Mouse (Mus musculus): Measurements from ENCODE around the gene Plxnc1. TPM values are rescaled to one million over a fixed set of nuclear protein-coding genes. Genes with fewer than 3 reads are reported as not detected.
A peak's percentile ranks its signal among the peaks of the same experiment; 100 is the strongest.

Gene Plxnc1
- polyA plus RNA-seq, 1 experiment from 2014 or later = 6.7 TPM

GRCm38 (mm10) chr10:94800677-94801354 is 143.8 kb downstream of the Plxnc1 start:
- Histone ChIP-seq H3K36me3 (peaks cover 3% of the 10 kb centered on the region), H3K4me1 (replicated peaks) (peaks cover 39% of the 10 kb centered on the region), H3K4me2 (no peak overlapping the region), H3K27me3 (replicated peaks) (no peaks in the 10 kb centered on the region), H3K9me3 (replicated peaks) (no peaks in the 10 kb centered on the region), H3K27ac (ENCODE audit: poor library complexity, severe bottlenecking) (peak overlapping the region; percentile 3; the same call in 1 of the 2 replicates), H3K4me3 (no peak overlapping the region), H3K9ac (no peak overlapping the region)
- ATAC-seq (ENCODE audit: insufficient number of reproducible peaks, low FRiP score) = peak; percentile 81
- 45% methylated on average over 7 of the region's 7 CpGs for WGBS

DNA sequence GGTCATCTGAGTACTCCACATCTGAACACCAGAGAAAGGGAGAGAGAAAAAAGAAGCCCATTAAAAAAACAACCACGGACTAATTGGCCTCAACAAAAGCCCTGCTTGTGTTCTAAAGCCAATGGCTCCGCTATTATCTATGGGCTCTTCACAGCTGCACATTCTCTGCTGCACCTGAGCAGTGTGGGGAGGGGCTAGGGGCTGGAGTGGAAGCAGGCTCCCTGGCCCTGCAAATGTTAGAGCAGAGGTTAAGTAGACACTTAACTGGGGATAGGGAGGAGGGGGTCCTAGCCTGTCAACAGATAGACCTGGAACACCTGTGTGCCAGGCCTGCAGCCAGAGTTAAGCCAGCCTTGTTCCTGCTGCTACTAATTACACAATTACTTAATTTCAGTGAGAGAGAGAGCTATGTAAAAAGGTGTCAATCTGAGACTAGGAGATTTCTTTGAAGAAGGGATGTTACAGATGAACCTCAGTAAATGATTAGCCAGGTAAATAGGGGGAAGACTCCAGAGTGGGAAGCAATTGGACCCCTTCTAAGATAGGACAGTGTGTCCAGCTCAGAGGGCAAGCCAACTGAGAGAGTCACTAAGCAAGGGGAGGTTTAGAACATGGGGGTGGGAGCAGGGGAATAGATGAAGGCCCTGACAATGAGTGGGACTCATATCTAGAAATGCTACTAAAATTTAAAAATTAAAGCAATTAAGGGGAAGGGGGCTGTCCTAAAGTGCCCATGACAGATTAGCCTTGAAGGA is 145.0 kb downstream of the Plxnc1 start:
- Histone ChIP-seq H3K36me3 (peaks cover 9% of the 10 kb centered on the region), H3K9ac (no peak overlapping the region), H3K27me3 (replicated peaks) (no peaks in the 10 kb centered on the region), H3K27ac (ENCODE audit: poor library complexity, severe bottlenecking) (no peak overlapping the region; the same call in 1 of the 2 replicates), H3K4me1 (replicated peaks) (peaks cover 39% of the 10 kb centered on the region), H3K9me3 (replicated peaks) (no peaks in the 10 kb centered on the region), H3K4me2 (no peak overlapping the region), H3K4me3 (no peak overlapping the region)
- 33% methylated on average over 2 of the region's 2 CpGs for WGBS
- ATAC-seq (ENCODE audit: insufficient number of reproducible peaks, low FRiP score) = no peak

- H3K9ac ChIP-seq = no peak overlapping the region
- no peak for ATAC-seq (ENCODE audit: insufficient number of reproducible peaks, low FRiP score)
- no peak overlapping the region for H3K27ac ChIP-seq (ENCODE audit: poor library complexity, severe bottlenecking)
- peaks cover 17% of the 10 kb centered on the region for H3K36me3 ChIP-seq
- no peaks in the 10 kb centered on the region for H3K9me3 ChIP-seq (replicated peaks)
- H3K4me2 ChIP-seq = no peak overlapping the region
- no peak overlapping the region for H3K4me3 ChIP-seq
- 36% methylated on average over 5 of the region's 5 CpGs for WGBS
- H3K4me1 ChIP-seq (replicated peaks) = peaks cover 34% of the 10 kb centered on the region
- H3K27me3 ChIP-seq (replicated peaks) = no peaks in the 10 kb centered on the region
Observed at GRCm38 (mm10) chr10:94798128-94798527, 146.5 kb downstream of the Plxnc1 start.

- H3K27me3 ChIP-seq (replicated peaks) = no peaks in the 10 kb centered on the region
- ATAC-seq (ENCODE audit: insufficient number of reproducible peaks, low FRiP score) = no peak
- peaks cover 31% of the 10 kb centered on the region for H3K36me3 ChIP-seq
- no peak overlapping the region for H3K4me2 ChIP-seq
- 93% methylated on average over 5 of the region's 5 CpGs for WGBS
- H3K9me3 ChIP-seq (replicated peaks) = no peaks in the 10 kb centered on the region
- no peak overlapping the region for H3K4me3 ChIP-seq
- no peak overlapping the region for H3K27ac ChIP-seq (ENCODE audit: poor library complexity, severe bottlenecking)
- peaks cover 14% of the 10 kb centered on the region for H3K4me1 ChIP-seq (replicated peaks)
- no peak overlapping the region for H3K9ac ChIP-seq
Observed at GRCm38 (mm10) chr10:94794666-94795244, 149.9 kb downstream of the Plxnc1 start.

DNA sequence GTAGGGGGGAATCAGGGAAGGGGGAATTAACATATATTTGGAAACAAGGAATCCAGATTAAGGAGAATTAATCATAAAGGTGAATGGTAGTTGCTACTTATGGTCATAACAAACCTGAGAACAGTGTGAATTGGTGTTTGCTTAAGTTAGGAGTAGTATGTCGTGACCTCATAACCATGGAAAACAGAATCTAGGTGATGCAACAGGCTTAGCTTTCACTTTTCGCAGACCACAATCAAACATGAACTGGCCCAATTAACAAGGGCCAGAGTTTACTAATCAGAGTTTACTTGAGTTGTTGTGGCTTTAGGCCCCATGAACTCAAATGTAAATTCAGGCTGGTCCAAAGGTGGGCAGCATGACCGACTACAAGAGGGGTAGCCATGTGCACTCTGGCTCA is 150.7 kb downstream of the Plxnc1 start:
- WGBS = 96% methylated on average over 3 of the region's 3 CpGs
- no peak overlapping the region for H3K4me3 ChIP-seq
- no peak overlapping the region for H3K27ac ChIP-seq (ENCODE audit: poor library complexity, severe bottlenecking)
- no peaks in the 10 kb centered on the region for H3K27me3 ChIP-seq (replicated peaks)
- H3K36me3 ChIP-seq = peaks cover 31% of the 10 kb centered on the region
- no peak overlapping the region for H3K4me2 ChIP-seq
- H3K4me1 ChIP-seq (replicated peaks) = peaks cover 13% of the 10 kb centered on the region
- ATAC-seq (ENCODE audit: insufficient number of reproducible peaks, low FRiP score) = no peak
- H3K9me3 ChIP-seq (replicated peaks) = no peaks in the 10 kb centered on the region
- no peak overlapping the region for H3K9ac ChIP-seq

DNA sequence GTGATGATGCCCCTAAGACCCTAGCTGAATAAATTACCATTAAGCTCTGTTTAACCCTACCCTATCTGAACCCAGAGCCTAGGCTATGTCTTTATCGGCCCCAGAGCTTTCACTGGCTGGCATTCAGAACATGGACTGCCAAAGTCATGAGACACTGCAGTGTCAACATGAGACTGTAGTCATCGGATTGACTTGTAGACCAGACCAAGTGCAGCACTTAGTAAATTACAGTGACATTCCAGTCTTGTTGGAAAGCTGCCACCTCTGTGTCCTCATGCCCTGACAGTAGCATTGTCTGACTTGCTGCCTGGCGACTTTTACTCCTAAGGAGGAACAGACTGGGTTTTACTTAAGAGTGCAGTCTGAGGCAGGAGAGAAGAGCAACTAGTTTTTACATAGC is 155.4 kb downstream of the Plxnc1 start:
- 26% methylated on average over 3 of the region's 3 CpGs for WGBS
- no peak overlapping the region for H3K4me3 ChIP-seq
- H3K9ac ChIP-seq = no peak overlapping the region
- H3K4me1 ChIP-seq (replicated peaks) = peaks cover 4% of the 10 kb centered on the region; the same call in 1 of the 2 replicates
- peak; percentile 77 for ATAC-seq (ENCODE audit: insufficient number of reproducible peaks, low FRiP score)
- H3K9me3 ChIP-seq (replicated peaks) = no peaks in the 10 kb centered on the region
- H3K4me2 ChIP-seq = no peak overlapping the region
- H3K27ac ChIP-seq (ENCODE audit: poor library complexity, severe bottlenecking) = peak overlapping the region; percentile 25; the same call in 1 of the 2 replicates
- peaks cover 25% of the 10 kb centered on the region for H3K36me3 ChIP-seq
- H3K27me3 ChIP-seq (replicated peaks) = no peaks in the 10 kb centered on the region

DNA sequence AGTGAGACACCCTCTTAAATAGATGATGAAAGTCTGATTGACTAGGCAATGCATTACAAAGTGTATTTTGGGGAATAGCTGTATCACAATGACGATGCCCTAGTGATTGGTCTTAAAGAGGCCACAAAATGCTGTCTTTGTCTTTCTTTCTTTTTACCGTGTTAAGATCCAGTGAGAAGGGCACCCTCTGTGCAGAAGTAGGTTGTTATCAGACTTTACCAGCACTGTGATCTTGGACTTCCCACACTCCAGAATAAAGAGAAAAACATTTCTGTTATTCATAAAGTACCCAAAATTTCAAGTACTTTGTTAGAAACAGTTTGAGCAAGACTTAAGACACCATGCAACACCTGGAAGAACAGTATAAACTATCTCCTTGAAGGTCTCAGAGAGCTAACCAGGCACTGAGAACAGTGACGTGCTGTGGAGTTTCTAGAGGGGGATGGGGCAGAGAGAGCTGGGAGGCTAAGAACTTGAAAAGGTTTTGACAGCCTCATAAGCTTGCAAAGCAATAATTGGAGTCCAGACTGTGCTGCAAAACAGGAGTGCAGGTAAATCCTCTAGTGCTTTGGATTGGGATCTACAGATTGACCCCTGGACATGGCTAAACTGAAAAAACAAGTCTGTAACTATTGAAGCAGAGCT is 163.9 kb downstream of the Plxnc1 start:
- no peak overlapping the region for H3K4me3 ChIP-seq
- H3K27me3 ChIP-seq (replicated peaks) = no peaks in the 10 kb centered on the region
- no peak for ATAC-seq (ENCODE audit: insufficient number of reproducible peaks, low FRiP score)
- H3K9me3 ChIP-seq (replicated peaks) = no peaks in the 10 kb centered on the region
- H3K36me3 ChIP-seq = peaks cover 8% of the 10 kb centered on the region
- H3K27ac ChIP-seq (ENCODE audit: poor library complexity, severe bottlenecking) = no peak overlapping the region
- H3K9ac ChIP-seq = no peak overlapping the region
- 75% methylated on average over 3 of the region's 3 CpGs for WGBS
- H3K4me1 ChIP-seq (replicated peaks) = no peaks in the 10 kb centered on the region
- no peak overlapping the region for H3K4me2 ChIP-seq

DNA sequence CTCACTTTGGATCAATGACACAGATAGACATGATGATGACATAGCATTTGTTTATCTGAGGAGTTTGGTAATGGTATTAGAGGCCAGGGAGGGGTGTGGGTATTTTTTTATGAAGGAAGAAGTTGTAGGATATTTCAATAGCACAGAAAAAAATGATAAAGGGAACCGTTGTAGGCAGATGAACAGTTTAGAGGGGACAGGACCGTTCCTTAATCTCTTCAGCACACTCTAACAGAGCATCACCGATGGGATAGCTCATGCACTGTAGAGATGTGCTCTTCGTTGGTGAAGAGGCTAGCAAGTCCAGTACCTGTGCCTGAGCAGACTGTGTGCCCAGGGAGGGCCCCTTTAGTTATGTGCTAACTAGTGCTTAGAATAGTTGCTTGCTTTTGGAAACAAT is 165.3 kb downstream of the Plxnc1 start:
- peaks cover 8% of the 10 kb centered on the region for H3K36me3 ChIP-seq
- no peaks in the 10 kb centered on the region for H3K4me1 ChIP-seq (replicated peaks)
- H3K9ac ChIP-seq = no peak overlapping the region
- no peak overlapping the region for H3K4me2 ChIP-seq
- H3K4me3 ChIP-seq = no peak overlapping the region
- ATAC-seq (ENCODE audit: insufficient number of reproducible peaks, low FRiP score) = no peak
- no peaks in the 10 kb centered on the region for H3K9me3 ChIP-seq (replicated peaks)
- 92% methylated on average over 4 of the region's 4 CpGs for WGBS
- no peaks in the 10 kb centered on the region for H3K27me3 ChIP-seq (replicated peaks)
- H3K27ac ChIP-seq (ENCODE audit: poor library complexity, severe bottlenecking) = no peak overlapping the region

DNA sequence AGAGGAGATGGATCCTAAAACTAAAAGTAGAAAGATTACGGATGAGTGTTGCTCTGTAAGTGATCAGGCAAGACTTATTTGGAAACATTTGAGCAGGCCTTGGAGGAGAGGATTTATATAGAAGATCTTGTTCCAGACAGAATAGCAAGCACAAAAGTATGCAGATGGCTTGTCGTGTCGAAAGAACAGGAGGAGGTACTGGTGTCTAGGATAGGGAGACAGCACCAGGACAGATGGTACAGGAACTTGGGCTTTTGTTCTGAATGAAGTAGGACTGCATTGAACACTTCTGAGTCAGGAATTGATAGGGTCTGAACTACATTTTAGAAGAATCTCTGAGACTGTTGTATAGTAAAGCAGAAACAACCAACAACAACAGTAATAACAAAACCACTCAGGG is 167.1 kb downstream of the Plxnc1 start:
- Histone ChIP-seq H3K27me3 (replicated peaks) (no peaks in the 10 kb centered on the region), H3K4me1 (replicated peaks) (no peaks in the 10 kb centered on the region), H3K4me3 (no peak overlapping the region), H3K9me3 (replicated peaks) (no peaks in the 10 kb centered on the region), H3K36me3 (peaks cover 8% of the 10 kb centered on the region), H3K4me2 (no peak overlapping the region), H3K27ac (ENCODE audit: poor library complexity, severe bottlenecking) (no peak overlapping the region), H3K9ac (no peak overlapping the region)
- no peak for ATAC-seq (ENCODE audit: insufficient number of reproducible peaks, low FRiP score)
- 88% methylated on average over 3 of the region's 3 CpGs for WGBS

GRCm38 (mm10) chr10:94771496-94771895 is 173.1 kb downstream of the Plxnc1 start:
- Histone ChIP-seq H3K27ac (ENCODE audit: poor library complexity, severe bottlenecking) (no peak overlapping the region), H3K4me1 (replicated peaks) (no peaks in the 10 kb centered on the region), H3K9me3 (replicated peaks) (no peaks in the 10 kb centered on the region), H3K4me3 (no peak overlapping the region), H3K4me2 (no peak overlapping the region), H3K9ac (no peak overlapping the region), H3K27me3 (replicated peaks) (no peaks in the 10 kb centered on the region), H3K36me3 (peaks cover 3% of the 10 kb centered on the region)
- no peak for ATAC-seq (ENCODE audit: insufficient number of reproducible peaks, low FRiP score)
- WGBS = 60% methylated on average over 3 of the region's 3 CpGs

GRCm38 (mm10) chr10:94747011-94747410 is 197.6 kb downstream of the Plxnc1 start:
- H3K27ac ChIP-seq (ENCODE audit: poor library complexity, severe bottlenecking) = no peak overlapping the region
- WGBS = 81% methylated on average over 2 of the region's 2 CpGs
- ATAC-seq (ENCODE audit: insufficient number of reproducible peaks, low FRiP score) = no peak
- H3K4me2 ChIP-seq = no peak overlapping the region
- H3K4me3 ChIP-seq = no peak overlapping the region
- no peaks in the 10 kb centered on the region for H3K27me3 ChIP-seq (replicated peaks)
- H3K9me3 ChIP-seq (replicated peaks) = no peaks in the 10 kb centered on the region
- H3K9ac ChIP-seq = no peak overlapping the region
- H3K4me1 ChIP-seq (replicated peaks) = no peaks in the 10 kb centered on the region
- H3K36me3 ChIP-seq = peaks cover 13% of the 10 kb centered on the region
